7 mouse cellular contexts compared by ENCODE assay signal in genomic region chr4:55514733-55515176, GRCm38 (mm10). TPM values are rescaled to one million over a fixed set of nuclear protein-coding genes. Genes with fewer than 3 reads are reported as not detected.
DNase-seq lines count a peak whose midpoint lies in the region; ATAC-seq and TF ChIP-seq lines count a peak whose summit lies in the region.

No protein-coding gene starts in this region.

- H3K27ac ChIP-seq in embryonic fibroblast, embryonic 13.5 days (ENCODE audit: insufficient read depth, low read length): peak overlapping the region; percentile 29; the same call in 1 of the 2 replicates
- 0 out of 2 replicates have a peak overlapping the region, but pooled peaks have one; percentile 9 for H3K27ac ChIP-seq in heart, embryonic 12.5 days (ENCODE audit: poor library complexity, severe bottlenecking)
- H3K27ac ChIP-seq in kidney, embryonic 15.5 days: no peak overlapping the region
- H3K27ac ChIP-seq in liver, adult 2 months (replicated peaks; ENCODE audit: insufficient read depth, low read depth, low read length): no peak overlapping the region
- peak overlapping the region; percentile 67 for H3K27ac ChIP-seq in midbrain, postnatal 0 days (ENCODE audit: low read depth, low read length)

- peak overlapping the region; percentile 74 for H3K9ac ChIP-seq in heart, embryonic 12.5 days
- peak overlapping the region; percentile 72 for H3K9ac ChIP-seq in kidney, embryonic 15.5 days
- H3K9ac ChIP-seq in liver, adult 2 months (ENCODE audit: low read depth, low read length): peak overlapping the region; percentile 63
- H3K9ac ChIP-seq in midbrain, postnatal 0 days (replicated peaks; ENCODE audit: low read length, poor library complexity, severe bottlenecking): peak overlapping the region; percentile 68

- H3K27me3 ChIP-seq in heart, embryonic 12.5 days (replicated peaks): peaks cover 17% of the 10 kb centered on the region; the same call in 1 of the 2 replicates
- H3K27me3 ChIP-seq in kidney, embryonic 15.5 days: peaks cover 17% of the 10 kb centered on the region
- no peaks in the 10 kb centered on the region; the same call in 1 of the 2 replicates for H3K27me3 ChIP-seq in liver, adult 2 months (ENCODE audit: control insufficient read depth, insufficient read depth, low read length)
- H3K27me3 ChIP-seq in midbrain, postnatal 0 days (ENCODE audit: insufficient read depth, low read length): no peaks in the 10 kb centered on the region

- peak; percentile 50 for TF ChIP-seq CTCF in embryonic fibroblast, embryonic 13.5 days (IDR thresholded peaks at IDR 0.05; ENCODE audit: borderline replicate concordance, insufficient read depth, low read length)
- peak; percentile 84 for TF ChIP-seq CTCF in liver, adult 2 months (IDR thresholded peaks at IDR 0.05; ENCODE audit: low read depth, low read length)
- TF ChIP-seq CTCF in midbrain, postnatal 0 days (IDR thresholded peaks at IDR 0.05): peak; percentile 87

- TF ChIP-seq POLR2A in embryonic fibroblast, embryonic 13.5 days (IDR thresholded peaks at IDR 0.05; ENCODE audit: low read depth, low read length): peak; percentile 97
- no peak for TF ChIP-seq POLR2A in liver, adult 2 months (IDR thresholded peaks at IDR 0.05; ENCODE audit: extremely low read depth, insufficient read depth, low read length)

- ATAC-seq in heart, embryonic 12.5 days (ENCODE audit: insufficient number of reproducible peaks, low FRiP score): peak; percentile 92
- ATAC-seq in kidney, embryonic 15.5 days (replicated peaks; ENCODE audit: low FRiP score): peak; percentile 98
- peak; percentile 96 for ATAC-seq in midbrain, postnatal 0 days (ENCODE audit: low FRiP score)

- peak overlapping the region; percentile 86 for H3K4me2 ChIP-seq in heart, embryonic 12.5 days
- H3K4me2 ChIP-seq in kidney, embryonic 15.5 days: peak overlapping the region; percentile 78
- peak overlapping the region; percentile 86 for H3K4me2 ChIP-seq in midbrain, postnatal 0 days (ENCODE audit: low read depth, low read length, poor library complexity, severe bottlenecking)

- no peaks in the 10 kb centered on the region for H3K36me3 ChIP-seq in heart, embryonic 12.5 days
- no peaks in the 10 kb centered on the region for H3K36me3 ChIP-seq in kidney, embryonic 15.5 days
- H3K36me3 ChIP-seq in liver, adult 2 months (ENCODE audit: control insufficient read depth, insufficient read depth, low read length): no peaks in the 10 kb centered on the region
- no peaks in the 10 kb centered on the region; the same call in 1 of the 2 replicates for H3K36me3 ChIP-seq in midbrain, postnatal 0 days (ENCODE audit: insufficient read depth, low read length)

- DNase-seq in brain, adult 2 months (ENCODE audit: low read depth, low spot score): peak; percentile 83
- peak; percentile 42 for DNase-seq in liver, adult 2 months (ENCODE audit: extremely low read depth, low read depth, low spot score)
- peak; percentile 87 for DNase-seq in midbrain, postnatal 0 days (ENCODE audit: low spot score)
- DNase-seq in spleen, postnatal 14 days (ENCODE audit: low spot score in 2 of 2): peak; percentile 18 to 34

- H3K4me1 ChIP-seq in embryonic fibroblast, embryonic 13.5 days (ENCODE audit: control insufficient read depth, insufficient read depth, low read length): 0 out of 2 replicates have a peak, but pooled peaks cover 2% of the 10 kb centered on the region
- peaks cover 9% of the 10 kb centered on the region for H3K4me1 ChIP-seq in heart, embryonic 12.5 days (replicated peaks)
- peaks cover 3% of the 10 kb centered on the region; the same call in 1 of the 2 replicates for H3K4me1 ChIP-seq in kidney, embryonic 15.5 days
- peaks cover 4% of the 10 kb centered on the region for H3K4me1 ChIP-seq in liver, adult 2 months (ENCODE audit: control insufficient read depth, insufficient read depth, low read length)
- no peaks in the 10 kb centered on the region for H3K4me1 ChIP-seq in midbrain, postnatal 0 days (ENCODE audit: insufficient read depth, low read length)

- no peaks in the 10 kb centered on the region for H3K9me3 ChIP-seq in heart, embryonic 12.5 days (replicated peaks)
- H3K9me3 ChIP-seq in kidney, embryonic 15.5 days (replicated peaks): no peaks in the 10 kb centered on the region
- H3K9me3 ChIP-seq in midbrain, postnatal 0 days (ENCODE audit: low read length): no peaks in the 10 kb centered on the region

- H3K79me2 ChIP-seq in liver, adult 2 months (ENCODE audit: control insufficient read depth, insufficient read depth, low read length): no peaks in the 10 kb centered on the region

- H3K4me3 ChIP-seq in embryonic fibroblast, embryonic 13.5 days (ENCODE audit: insufficient read depth, low read length): peak overlapping the region; percentile 52
- H3K4me3 ChIP-seq in heart, embryonic 12.5 days: peak overlapping the region; percentile 69
- peak overlapping the region; percentile 65 for H3K4me3 ChIP-seq in kidney, embryonic 15.5 days (replicated peaks)
- peak overlapping the region; percentile 84 for H3K4me3 ChIP-seq in liver, adult 2 months (ENCODE audit: insufficient read depth, low read depth, low read length)
- H3K4me3 ChIP-seq in midbrain, postnatal 0 days (ENCODE audit: low read depth, low read length): peak overlapping the region; percentile 59

- WGBS in heart, embryonic 12.5 days: under 1% methylated on average over 39 of the region's 39 CpGs
- WGBS in kidney, embryonic 15.5 days: under 1% methylated on average over 39 of the region's 39 CpGs
- under 1% methylated on average over 39 of the region's 39 CpGs for WGBS in liver, adult 2 months
- WGBS in midbrain, postnatal 0 days: under 1% methylated on average over 33 of the region's 39 CpGs

RNA-seq across cellular contexts. Expression of gene Klf4, which starts 17.5 kb away (rescaled TPM):
- polyA plus RNA-seq in embryonic fibroblast, embryonic 13.5 days (2011; ENCODE audit: insufficient read length, low read depth, missing spikeins): 36.5 and 49.2 TPM in 2 replicates
- 4.3 and 5.4 TPM in 2 replicates for polyA plus RNA-seq in heart, embryonic 12.5 days (2016; fragmentation: Nextera tagmentation; extraction: Ambion mirVana)
- polyA plus RNA-seq in kidney, embryonic 15.5 days (2015; fragmentation: Nextera tagmentation; extraction: Ambion mirVana): 5.4 TPM in 2 replicates
- total RNA-seq in liver, adult 2 months (2014; rRNA removed): 0.46 and 0.74 TPM in 2 replicates
- 0.57 and 0.68 TPM in 2 replicates for polyA plus RNA-seq in liver, adult 2 months (2012; rRNA removed)
- 8.2 and 12.4 TPM in 2 replicates for total RNA-seq in midbrain, postnatal 0 days (2014; rRNA removed)
- polyA plus RNA-seq in midbrain, postnatal 0 days (2015; fragmentation: Nextera tagmentation; extraction: Ambion mirVana): 4.1 and 4.3 TPM in 2 replicates

Comparison
In these comparisons a context has a peak if more than half of its experiments do, and no peak if none do; other contexts are left out.
1. DNase-seq: peak in every context shown above with its lines; median percentile 87 in midbrain, postnatal 0 days; 83 in brain, adult 2 months; 42 in liver, adult 2 months; 26 in spleen, postnatal 14 days.
2. H3K27ac ChIP-seq: peak in embryonic fibroblast, embryonic 13.5 days (single experiment), heart, embryonic 12.5 days (single experiment) and midbrain, postnatal 0 days (single experiment); none in kidney, embryonic 15.5 days (single experiment) and liver, adult 2 months (single experiment).
3. Peak in every context shown above with its lines, with median percentiles within 50 percentile points of each other: H3K4me3 ChIP-seq, CTCF ChIP-seq, ATAC-seq, H3K4me2 ChIP-seq and H3K9ac ChIP-seq.